Comparison of ENCODE assay signal across 30 mouse cellular contexts in the genomic region with DNA sequence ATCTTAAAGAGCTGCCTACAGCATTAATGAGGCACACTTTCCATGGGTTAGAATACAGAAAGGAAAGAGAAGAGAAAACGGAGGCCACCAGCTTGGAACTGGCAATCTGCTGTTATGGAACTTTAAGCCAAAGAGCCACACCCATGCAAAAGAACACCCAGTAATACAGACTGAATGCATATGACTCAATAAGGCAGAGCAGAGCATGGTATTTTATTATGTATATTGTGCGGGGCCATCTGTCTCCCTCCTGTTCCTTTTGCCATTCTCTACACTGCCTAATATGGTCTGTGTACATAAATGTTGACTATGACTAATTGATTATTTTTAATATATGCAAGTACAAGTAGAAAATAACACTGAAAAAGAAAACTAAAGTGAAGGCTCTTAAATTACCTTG.
DNase-seq lines count a peak whose midpoint lies in the region; ATAC-seq lines count a peak whose summit lies in the region.
"Had no signal": no experiment of that assay in that cellular context is flagged by ENCODE, and none has a peak within 500 bp of the region (broad histone marks: within the 10 kb centered on the region; RNA-seq: fewer than 3 reads in every experiment).

No protein-coding gene starts in this region.

- H3K9ac ChIP-seq in forebrain, embryonic 13.5 days = no peak overlapping the region
- H3K9ac ChIP-seq in forebrain, embryonic 12.5 days = no peak overlapping the region
- no peak overlapping the region for H3K9ac ChIP-seq in midbrain, embryonic 13.5 days (replicated peaks)
- H3K9ac ChIP-seq: heart, embryonic 13.5 days; limb, embryonic 15.5 days; liver, embryonic 13.5 days; neural tube, embryonic 13.5 days had no signal

- ATAC-seq in forebrain, embryonic 13.5 days = peak; percentile 86
- ATAC-seq in forebrain, embryonic 12.5 days (ENCODE audit: low FRiP score) = no peak
- ATAC-seq in midbrain, embryonic 13.5 days = peak; percentile 37; the same call in 1 of the 2 replicates
- ATAC-seq: activated CD4-positive, CD25-positive, alpha-beta regulatory T cell, adult 4 months; intestine, embryonic 16.5 days; lung, postnatal 0 days had no signal

- no peaks in the 10 kb centered on the region for H3K4me1 ChIP-seq in forebrain, embryonic 13.5 days
- H3K4me1 ChIP-seq in forebrain, embryonic 12.5 days = no peaks in the 10 kb centered on the region
- H3K4me1 ChIP-seq in midbrain, embryonic 13.5 days (replicated peaks) = no peaks in the 10 kb centered on the region
- no peaks in the 10 kb centered on the region for H3K4me1 ChIP-seq in midbrain, embryonic 10.5 days
- H3K4me1 ChIP-seq: heart, embryonic 13.5 days; limb, embryonic 10.5 days; limb, embryonic 15.5 days; liver, embryonic 13.5 days; megakaryocyte, embryonic 14.5 days; neural tube, embryonic 13.5 days had no signal

- no peaks in the 10 kb centered on the region for H3K27me3 ChIP-seq in forebrain, embryonic 13.5 days
- no peaks in the 10 kb centered on the region for H3K27me3 ChIP-seq in forebrain, embryonic 12.5 days
- H3K27me3 ChIP-seq in midbrain, embryonic 13.5 days = no peaks in the 10 kb centered on the region
- H3K27me3 ChIP-seq in midbrain, embryonic 10.5 days (ENCODE audit: low read depth, poor library complexity, severe bottlenecking) = no peaks in the 10 kb centered on the region
- H3K27me3 ChIP-seq: CH12.LX; heart, embryonic 13.5 days; limb, embryonic 15.5 days; liver, embryonic 13.5 days; megakaryocyte, embryonic 14.5 days; neural tube, embryonic 13.5 days had no signal

- no peak overlapping the region for H3K4me2 ChIP-seq in forebrain, embryonic 13.5 days
- H3K4me2 ChIP-seq in forebrain, embryonic 12.5 days = no peak overlapping the region
- H3K4me2 ChIP-seq in midbrain, embryonic 13.5 days (replicated peaks) = no peak overlapping the region
- H3K4me2 ChIP-seq: heart, embryonic 13.5 days; limb, embryonic 15.5 days; liver, embryonic 13.5 days; neural tube, embryonic 13.5 days had no signal

- no peaks in the 10 kb centered on the region for H3K36me3 ChIP-seq in forebrain, embryonic 13.5 days (ENCODE audit: poor library complexity, severe bottlenecking)
- no peaks in the 10 kb centered on the region for H3K36me3 ChIP-seq in forebrain, embryonic 12.5 days (replicated peaks)
- no peaks in the 10 kb centered on the region for H3K36me3 ChIP-seq in midbrain, embryonic 13.5 days
- no peaks in the 10 kb centered on the region for H3K36me3 ChIP-seq in midbrain, embryonic 10.5 days
- H3K36me3 ChIP-seq: heart, embryonic 13.5 days; limb, embryonic 10.5 days; limb, embryonic 15.5 days; liver, embryonic 13.5 days; neural tube, embryonic 13.5 days had no signal

- no peak overlapping the region for H3K4me3 ChIP-seq in forebrain, embryonic 13.5 days
- H3K4me3 ChIP-seq in forebrain, embryonic 12.5 days (replicated peaks) = no peak overlapping the region
- no peak overlapping the region for H3K4me3 ChIP-seq in midbrain, embryonic 13.5 days (replicated peaks)
- no peak overlapping the region for H3K4me3 ChIP-seq in midbrain, embryonic 10.5 days
- H3K4me3 ChIP-seq: gastrocnemius, adult 2 months; heart, embryonic 13.5 days; limb, embryonic 10.5 days; limb, embryonic 15.5 days; liver, embryonic 13.5 days; megakaryocyte, embryonic 14.5 days; neural tube, embryonic 13.5 days had no signal

- 84% methylated on average over 2 of the region's 2 CpGs for WGBS in forebrain, embryonic 13.5 days
- WGBS in forebrain, embryonic 12.5 days = 89% methylated on average over 2 of the region's 2 CpGs
- WGBS in midbrain, embryonic 13.5 days = 77% methylated on average over 2 of the region's 2 CpGs
- WGBS in midbrain, embryonic 10.5 days = 95% methylated on average over 2 of the region's 2 CpGs

- H3K27ac ChIP-seq in forebrain, embryonic 13.5 days = no peak overlapping the region
- no peak overlapping the region for H3K27ac ChIP-seq in forebrain, embryonic 12.5 days
- no peak overlapping the region for H3K27ac ChIP-seq in midbrain, embryonic 13.5 days
- H3K27ac ChIP-seq in midbrain, embryonic 10.5 days (replicated peaks) = no peak overlapping the region
- H3K27ac ChIP-seq: gastrocnemius, adult 2 months; heart, embryonic 13.5 days; limb, embryonic 10.5 days; limb, embryonic 15.5 days; liver, embryonic 13.5 days; neural tube, embryonic 13.5 days had no signal

- H3K9me3 ChIP-seq in forebrain, embryonic 13.5 days (replicated peaks) = no peaks in the 10 kb centered on the region
- no peaks in the 10 kb centered on the region for H3K9me3 ChIP-seq in forebrain, embryonic 12.5 days
- no peaks in the 10 kb centered on the region for H3K9me3 ChIP-seq in midbrain, embryonic 13.5 days
- no peaks in the 10 kb centered on the region; the same call in 1 of the 2 replicates for H3K9me3 ChIP-seq in midbrain, embryonic 10.5 days (replicated peaks)
- H3K9me3 ChIP-seq: heart, embryonic 13.5 days; limb, embryonic 10.5 days; limb, embryonic 15.5 days; liver, embryonic 13.5 days; megakaryocyte, embryonic 14.5 days; neural tube, embryonic 13.5 days had no signal

- peak; percentile 44 for DNase-seq in layer of hippocampus, adult 11-12 months (ENCODE audit: low spot score)
- DNase-seq in layer of hippocampus, adult 9-10 months (ENCODE audit: low spot score) = no peak
- no peak for DNase-seq in midbrain, embryonic 10.5 days (ENCODE audit: low spot score)
- no peak for DNase-seq in ovary, postnatal 36 days (ENCODE audit: low spot score)
- DNase-seq in kidney, adult 11 months = no peak
- DNase-seq: adrenal gland, adult 8-10 months; cerebellum, adult 11 months; cerebellum, adult 9-10 months; cerebellum, postnatal 36 days; gastrocnemius, adult 2 months; heart, postnatal 10 days; kidney, adult 9 months; kidney, postnatal 10 days; liver, embryonic 13.5 days; lung, adult 18-20 months; lung, postnatal 4 days; thymus, adult 2 months; thymus, postnatal 36 days had no signal
